8 mouse cellular contexts compared by ENCODE assay signal in the genomic region with DNA sequence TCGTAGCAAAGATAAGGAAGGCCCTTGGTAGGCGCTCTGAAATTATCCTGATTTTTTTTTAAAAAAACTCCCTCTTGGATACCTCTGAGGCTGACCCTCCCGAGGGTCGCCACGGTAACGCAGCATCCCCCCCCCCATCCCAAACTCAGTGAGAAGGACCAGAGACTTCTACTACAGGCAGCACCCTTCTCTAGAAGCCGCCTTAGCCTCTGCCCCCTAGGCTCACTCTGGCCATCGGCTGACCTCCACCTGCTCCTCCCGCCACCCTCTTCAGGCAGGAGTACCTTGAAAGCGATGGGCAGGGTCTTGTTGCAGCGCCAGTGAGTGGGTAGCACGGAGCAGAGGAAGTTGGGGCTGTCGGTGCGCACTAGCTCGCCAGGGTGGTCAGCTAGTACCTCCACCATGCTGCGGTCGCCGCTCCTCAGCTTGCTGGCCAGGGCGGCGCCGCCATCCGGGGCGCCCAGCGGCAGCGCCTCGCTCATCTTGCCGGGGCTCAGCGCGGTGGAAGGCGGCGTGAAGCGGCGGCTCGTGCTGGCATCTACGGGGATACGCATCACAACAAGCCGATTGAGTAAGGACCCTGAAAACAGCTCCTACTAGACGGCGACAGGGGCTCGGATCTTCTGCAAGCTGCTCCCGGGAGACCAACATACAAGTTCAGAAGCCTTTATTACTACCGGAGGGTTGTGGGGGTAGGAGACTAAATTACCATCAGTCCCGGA.
DNase-seq lines count a peak whose midpoint lies in the region; ATAC-seq and TF ChIP-seq lines count a peak whose summit lies in the region.

No protein-coding gene starts in this region.

- no peak overlapping the region for H3K27ac ChIP-seq in layer of hippocampus, adult 2 months
- H3K27ac ChIP-seq in forebrain, postnatal 0 days (ENCODE audit: low read depth, low read length), result no peak overlapping the region
- H3K27ac ChIP-seq in midbrain, embryonic 12.5 days (replicated peaks), result no peak overlapping the region

- no peaks in the 10 kb centered on the region for H3K36me3 ChIP-seq in forebrain, postnatal 0 days (ENCODE audit: insufficient read depth)
- no peaks in the 10 kb centered on the region for H3K36me3 ChIP-seq in midbrain, embryonic 12.5 days

- peak overlapping the region; percentile 26; the same call in 1 of the 2 replicates for H3K4me2 ChIP-seq in forebrain, postnatal 0 days (ENCODE audit: low read depth)
- H3K4me2 ChIP-seq in midbrain, embryonic 12.5 days (replicated peaks), result peak overlapping the region; percentile 45

- peaks cover 13% of the 10 kb centered on the region for H3K4me1 ChIP-seq in forebrain, postnatal 0 days (ENCODE audit: insufficient read depth)
- peaks cover 31% of the 10 kb centered on the region for H3K4me1 ChIP-seq in midbrain, embryonic 12.5 days

- no peak for DNase-seq in layer of hippocampus, adult 2 months (ENCODE audit: low spot score in 2 of 2)
- DNase-seq in layer of hippocampus, adult 18-20 months (ENCODE audit: low spot score in 2 of 2), result no peak
- peak; percentile 36 for DNase-seq in adrenal gland, postnatal 10 days
- peak; percentile 41 for DNase-seq in forebrain, postnatal 0 days
- peak; percentile 36 for DNase-seq in kidney, postnatal 10 days
- DNase-seq in right cerebral cortex, postnatal 36 days (ENCODE audit: low spot score in 2 of 2), result no peak

- ATAC-seq in forebrain, postnatal 0 days, result no peak
- no peak for ATAC-seq in midbrain, embryonic 12.5 days (ENCODE audit: low FRiP score, low read depth)
- ATAC-seq in megakaryocyte-erythroid progenitor cell, adult 5-6 weeks (replicated peaks; ENCODE audit: low FRiP score, low TSS enrichment, poor library complexity, severe bottlenecking), result no peak

- H3K27me3 ChIP-seq in forebrain, postnatal 0 days (ENCODE audit: insufficient read depth, low read length), result peaks cover 84% of the 10 kb centered on the region
- peaks cover 90% of the 10 kb centered on the region for H3K27me3 ChIP-seq in midbrain, embryonic 12.5 days

- no peak for TF ChIP-seq CTCF in layer of hippocampus, adult 2 months (conservative IDR thresholded peaks at IDR 0.05)
- no peak for TF ChIP-seq CTCF in forebrain, postnatal 0 days (IDR thresholded peaks at IDR 0.05; ENCODE audit: low read depth)

- H3K4me3 ChIP-seq in layer of hippocampus, adult 2 months, result peak overlapping the region; percentile 5
- peak overlapping the region; percentile 14 for H3K4me3 ChIP-seq in forebrain, postnatal 0 days (ENCODE audit: low read depth, low read length)
- peak overlapping the region; percentile 30 for H3K4me3 ChIP-seq in midbrain, embryonic 12.5 days

- WGBS in forebrain, postnatal 0 days, result 1% methylated on average over 43 of the region's 43 CpGs
- under 1% methylated on average over 43 of the region's 43 CpGs for WGBS in midbrain, embryonic 12.5 days

- H3K9me3 ChIP-seq in forebrain, postnatal 0 days (ENCODE audit: low read length), result no peaks in the 10 kb centered on the region
- no peaks in the 10 kb centered on the region for H3K9me3 ChIP-seq in midbrain, embryonic 12.5 days

- H3K9ac ChIP-seq in forebrain, postnatal 0 days, result no peak overlapping the region
- no peak overlapping the region for H3K9ac ChIP-seq in midbrain, embryonic 12.5 days (replicated peaks)

Comparison
In these comparisons a context has a peak if more than half of its experiments do, and no peak if none do; other contexts are left out.
1. DNase-seq: peak in adrenal gland, postnatal 10 days (single experiment), forebrain, postnatal 0 days (single experiment) and kidney, postnatal 10 days (single experiment); none in layer of hippocampus, adult 2 months (0 of 2), layer of hippocampus, adult 18-20 months (0 of 2) and right cerebral cortex, postnatal 36 days (0 of 2).
2. Peak in every context shown above with its lines, with median percentiles within 50 percentile points of each other: H3K4me3 ChIP-seq.